Mouse (Mus musculus) spleen, postnatal 14 days (tissue): Measurements from ENCODE around the gene Tsga10.
"Not testable (repeated sequence)": the region's sequence is repeated elsewhere in the genome, so short reads cannot be mapped to it uniquely, and the experiment has no call there.

Experiments
- DNase-seq, 2 experiments: peaks; one replicate each; pipeline ENCODE4 v3.0.0; 2021 to 2022; ENCODE audit warnings: low spot score in 2 of 2

The Tsga10 gene

GRCm38 (mm10) chr1:37864511-37865400 lies 1.5 kb downstream of the Tsga10 start:
- peak; percentile 99 for DNase-seq

DNA sequence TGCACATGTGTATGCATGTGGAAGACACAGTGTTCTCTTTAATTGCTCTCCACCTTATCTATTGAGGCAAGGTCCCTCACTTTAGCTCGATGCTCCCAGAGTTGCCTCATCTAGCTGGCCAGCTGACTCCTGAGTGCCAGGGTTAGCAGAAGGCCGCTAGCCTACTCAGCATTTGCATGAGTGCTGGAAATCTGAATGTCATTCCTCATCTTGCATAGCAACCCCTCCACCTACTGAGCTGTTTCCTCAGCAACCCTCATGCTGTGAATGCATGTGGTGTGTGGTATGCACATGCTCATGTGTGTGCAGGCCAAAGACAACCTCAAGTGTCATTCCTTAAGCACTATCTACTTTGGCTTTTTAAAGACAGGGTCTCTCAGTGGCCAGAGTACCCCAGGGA lies 15.5 kb downstream of the Tsga10 start:
- no peak for DNase-seq

DNA sequence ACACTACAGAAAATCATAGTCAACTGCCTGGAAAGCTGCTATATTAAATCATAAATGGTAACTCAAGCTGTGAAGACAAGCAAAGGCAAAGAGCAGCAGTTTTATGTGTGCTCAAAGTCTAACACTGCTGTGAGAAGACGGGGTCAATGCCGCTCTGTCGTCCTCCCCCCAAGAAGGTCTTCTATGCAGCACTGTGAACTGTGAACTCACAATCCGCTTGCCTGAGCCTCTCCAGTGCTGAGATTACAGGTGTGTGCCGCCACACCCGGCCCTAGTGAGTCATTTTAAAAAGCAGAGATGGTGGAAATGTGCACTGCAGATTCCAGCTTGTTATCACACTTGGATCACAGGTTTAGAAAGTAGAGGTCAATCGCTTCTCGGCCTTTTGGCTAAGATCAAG lies 19.4 kb downstream of the Tsga10 start:
- no peak for DNase-seq

DNA sequence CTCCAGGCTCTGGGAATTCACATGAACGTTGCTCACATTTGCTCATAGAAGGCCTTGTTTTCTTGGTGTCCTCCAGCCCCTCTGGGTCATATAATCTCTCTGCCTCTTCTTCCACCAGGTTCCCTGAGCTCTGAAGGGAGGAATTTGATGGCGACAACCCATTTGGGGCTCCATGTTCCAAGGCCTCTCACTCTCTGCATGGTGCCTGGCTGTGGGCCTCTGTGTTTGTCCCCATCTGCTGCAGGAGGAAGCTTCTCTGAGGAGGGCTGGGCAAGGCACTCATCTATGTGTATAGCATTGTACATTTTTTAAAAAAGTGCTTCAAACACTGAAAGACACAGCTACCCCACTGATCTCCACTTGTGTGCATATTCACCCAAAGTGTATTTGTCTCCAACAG lies 34.5 kb downstream of the Tsga10 start:
- no peak for DNase-seq

DNA sequence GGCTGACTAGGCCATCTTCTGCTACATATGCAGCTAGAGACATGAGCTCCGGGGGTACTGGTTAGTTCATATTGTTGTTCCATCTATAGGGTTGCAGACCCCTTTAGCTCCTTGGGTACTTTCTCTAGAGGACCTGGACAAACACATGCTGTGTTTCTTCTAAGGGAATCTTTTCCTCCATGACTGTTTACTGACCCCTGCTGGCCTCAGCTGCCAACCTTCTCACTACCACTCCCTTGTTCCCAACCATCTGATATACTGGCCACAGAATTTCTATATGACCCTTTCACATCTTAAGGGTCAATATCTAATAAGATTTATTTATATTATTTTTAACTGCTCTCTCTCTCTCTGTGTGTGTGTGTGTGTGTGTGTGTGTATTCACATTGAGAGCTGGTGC lies 63.9 kb downstream of the Tsga10 start:
- not testable (repeated sequence) for DNase-seq

DNA sequence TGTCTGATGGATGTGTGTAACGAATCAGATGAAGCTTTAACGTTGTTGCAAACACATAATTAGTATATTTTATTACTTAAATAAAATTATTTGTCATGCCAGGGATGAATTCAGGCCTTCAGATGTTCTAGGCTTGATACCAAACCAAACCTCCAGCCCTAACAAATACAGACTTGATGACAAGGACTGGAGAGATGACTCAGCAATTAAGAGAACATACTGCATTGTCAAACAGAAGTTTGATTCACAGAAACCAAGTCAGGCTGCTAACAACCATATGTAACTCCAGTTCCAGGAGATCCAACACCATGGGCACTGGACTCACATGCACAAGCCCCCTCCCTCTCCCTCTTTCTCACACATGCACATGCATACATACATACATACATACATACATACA lies 65.9 kb downstream of the Tsga10 start:
- DNase-seq = no peak

GRCm38 (mm10) chr1:37799505-37799904 lies 66.7 kb downstream of the Tsga10 start:
- no peak for DNase-seq

DNA sequence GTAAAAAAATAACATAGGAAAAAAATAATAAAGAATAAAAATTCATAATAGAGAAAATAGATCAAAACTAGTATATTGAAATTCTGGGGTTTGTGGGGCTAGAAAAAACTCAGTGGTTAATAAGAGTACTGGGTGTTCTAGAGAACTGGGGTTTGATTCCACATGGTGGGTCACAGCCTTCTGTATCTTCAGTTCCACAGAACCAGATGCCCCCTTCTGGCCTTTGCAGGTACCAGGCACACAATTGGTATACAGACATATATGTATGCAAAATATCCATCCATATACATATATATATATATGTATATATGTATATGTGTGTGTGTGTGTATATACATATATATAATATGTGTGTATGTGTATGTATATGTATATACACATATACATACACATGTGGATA lies 106.8 kb downstream of the Tsga10 start:
- DNase-seq = no peak

- DNase-seq = no peak
Measured at GRCm38 (mm10) chr1:37744650-37745259, 121.5 kb downstream of the Tsga10 start.

GRCm38 (mm10) chr1:37742602-37743270 lies 123.5 kb downstream of the Tsga10 start:
- no peak for DNase-seq

DNA sequence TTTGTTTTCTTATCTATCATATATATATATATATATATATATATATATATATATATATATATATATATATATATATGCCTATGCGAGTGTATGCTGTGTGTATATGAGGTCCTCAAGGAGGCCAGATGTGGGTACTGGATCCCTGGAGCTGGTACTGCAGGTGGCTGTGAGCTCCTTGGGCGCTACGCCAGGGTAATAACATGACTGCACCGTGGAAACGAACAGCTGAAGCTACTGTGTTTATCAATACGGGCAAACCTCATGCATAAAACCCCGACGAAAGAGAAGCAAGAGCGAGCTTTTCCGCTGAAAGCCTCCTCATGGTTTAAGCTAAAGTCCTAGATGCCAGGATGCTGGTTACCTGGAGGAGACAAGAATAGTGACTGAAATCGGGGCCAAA lies 124.1 kb downstream of the Tsga10 start:
- DNase-seq = no peak

DNA sequence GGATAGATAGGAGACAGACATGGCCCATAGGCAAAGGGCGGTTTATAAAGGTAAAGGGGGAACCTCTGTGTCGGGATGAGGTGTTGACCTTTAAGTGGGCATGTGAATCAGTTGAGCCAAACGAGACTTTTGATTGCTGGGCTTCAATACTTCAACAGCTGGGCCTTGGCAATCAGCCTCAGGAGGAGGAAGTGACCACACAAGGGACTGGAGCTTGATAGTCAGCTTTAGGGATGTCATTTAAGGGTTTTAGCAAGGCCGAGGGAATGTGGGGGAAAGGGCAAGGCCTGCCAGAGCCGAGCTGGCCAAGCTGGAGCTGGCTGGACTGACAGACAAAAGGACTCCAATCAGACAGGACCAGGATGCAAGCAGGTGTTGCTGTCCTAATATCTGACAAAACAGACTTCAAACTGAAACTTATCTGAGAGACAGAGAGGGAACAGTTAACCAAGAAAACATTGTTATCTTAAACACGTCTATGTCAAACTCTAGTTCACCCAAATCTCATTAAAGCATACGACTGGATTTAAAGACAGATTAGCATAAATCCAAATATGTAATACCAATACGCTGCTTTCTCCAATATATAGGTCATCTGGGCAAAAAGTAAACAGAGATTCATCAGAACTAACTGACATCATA lies 125.9 kb downstream of the Tsga10 start:
- no peak for DNase-seq

GRCm38 (mm10) chr1:37738895-37739294 lies 127.3 kb downstream of the Tsga10 start:
- no peak for DNase-seq

DNA sequence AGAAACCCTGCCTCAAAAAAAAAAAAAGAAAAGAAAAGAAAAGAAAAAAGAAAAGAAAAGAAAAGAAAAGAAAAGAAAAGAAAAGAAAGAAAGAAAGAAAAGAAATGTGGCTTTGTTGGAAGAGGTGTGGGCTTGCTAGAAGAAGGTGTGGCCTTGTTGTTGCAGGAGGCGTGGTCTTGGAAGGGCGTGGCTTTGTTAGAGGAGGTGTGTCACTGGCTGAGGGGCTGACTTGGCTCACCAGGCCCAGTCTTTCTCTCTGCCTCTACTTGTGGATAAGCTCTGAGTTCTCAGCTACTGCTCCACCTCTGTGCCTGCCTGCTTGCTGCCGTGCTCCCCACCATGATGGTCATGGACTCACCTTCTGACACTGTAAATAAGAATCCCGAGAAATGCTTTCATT lies 129.2 kb downstream of the Tsga10 start:
- DNase-seq = no peak

DNA sequence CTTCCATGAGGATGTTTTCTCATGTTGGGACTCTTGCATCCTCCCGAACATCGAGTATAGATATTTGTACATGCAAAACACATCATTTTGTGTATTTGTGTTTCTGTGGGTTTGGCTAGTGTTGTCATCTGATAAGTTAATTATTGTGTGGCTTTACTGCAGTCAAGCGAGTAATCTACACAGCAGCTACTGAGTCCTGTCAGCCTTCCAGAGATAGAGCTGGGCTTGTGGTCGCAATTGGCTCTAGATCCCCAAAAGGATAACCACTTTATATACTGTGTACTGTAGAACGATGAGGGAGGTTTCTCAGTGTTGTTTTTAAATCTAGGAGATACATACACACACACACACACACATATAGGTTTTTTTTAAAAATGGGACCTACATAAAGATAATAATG lies 130.3 kb downstream of the Tsga10 start:
- DNase-seq = no peak

DNA sequence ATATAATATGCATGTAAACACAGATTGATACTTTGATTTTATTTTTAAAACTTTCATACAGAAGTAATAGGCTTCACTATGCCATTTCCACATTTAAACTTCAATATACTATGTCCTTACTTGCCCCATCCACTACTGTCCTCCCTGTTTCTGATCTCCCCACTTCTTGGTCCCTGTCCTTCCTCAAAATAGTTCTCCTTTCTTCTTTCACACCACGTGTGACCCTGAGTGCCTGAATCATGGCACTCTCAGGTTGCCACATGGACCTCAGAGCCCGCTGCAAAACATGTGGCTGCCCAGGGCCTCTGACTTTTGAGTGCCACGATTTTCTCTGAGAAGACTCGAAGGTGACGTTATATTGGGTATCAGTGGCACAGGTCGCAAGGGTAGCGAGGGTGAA lies 131.4 kb downstream of the Tsga10 start:
- DNase-seq = no peak

GRCm38 (mm10) chr1:37729353-37729752 lies 136.9 kb downstream of the Tsga10 start:
- no peak for DNase-seq

- DNase-seq = no peak
Measured at GRCm38 (mm10) chr1:37728053-37728452, 138.2 kb downstream of the Tsga10 start.

DNA sequence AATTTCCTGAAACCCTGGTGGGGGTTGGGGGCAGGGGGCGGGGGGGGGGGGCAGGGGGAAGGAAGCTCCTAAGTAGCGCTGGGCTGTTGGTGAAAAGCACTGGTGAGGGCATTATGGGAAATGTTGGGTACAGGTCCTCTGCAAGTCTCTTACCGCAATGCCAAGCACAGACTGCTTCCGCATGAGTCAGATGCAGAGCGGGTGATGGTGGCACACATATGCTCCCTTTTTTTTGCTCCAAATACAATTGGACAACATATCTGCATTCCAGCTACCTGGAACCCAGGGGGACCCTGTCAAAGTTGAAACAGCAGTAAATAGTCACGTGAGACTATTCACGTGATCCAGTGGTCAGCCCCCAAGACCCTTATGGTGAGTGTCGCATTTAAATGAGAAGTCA lies 139.0 kb downstream of the Tsga10 start:
- no peak for DNase-seq

DNA sequence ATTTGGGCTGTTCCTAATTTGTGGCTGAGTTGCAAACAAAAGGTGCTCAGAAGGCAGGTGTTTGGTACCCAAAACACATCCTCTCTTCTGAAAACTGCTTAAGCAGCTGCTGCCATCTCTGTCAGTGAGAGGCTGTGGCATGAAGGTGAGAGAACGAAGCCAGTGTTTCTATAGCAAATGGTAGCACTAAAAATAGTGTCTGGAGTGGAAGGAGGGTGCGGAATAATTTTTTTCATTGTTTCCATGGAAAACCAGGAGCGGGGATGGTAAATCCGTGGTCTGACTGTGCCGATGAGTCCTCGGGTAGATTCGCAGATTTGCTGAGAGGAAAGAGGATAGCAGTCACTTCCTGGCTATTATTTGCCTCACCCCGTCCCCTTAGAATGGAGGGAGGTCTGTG lies 139.8 kb downstream of the Tsga10 start:
- no peak for DNase-seq

DNA sequence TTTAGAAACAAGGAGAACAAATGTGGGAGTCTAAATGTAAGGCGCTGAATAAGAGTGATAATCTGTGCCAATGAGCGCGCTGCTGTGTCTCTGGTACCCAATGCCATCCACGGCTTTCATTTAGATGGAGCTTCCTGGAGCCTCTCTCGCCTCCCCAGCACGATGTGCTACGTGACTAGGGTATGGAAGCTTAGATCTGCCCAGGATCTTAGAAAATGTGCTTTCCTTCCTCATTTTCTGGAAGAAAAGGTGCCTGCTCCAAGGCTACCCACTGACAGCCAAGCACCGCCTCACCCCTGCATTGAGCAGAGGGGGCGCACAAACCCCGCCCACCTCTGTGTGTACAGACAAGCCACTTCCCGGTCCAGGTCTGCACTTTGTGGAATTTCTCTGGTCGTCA lies 140.3 kb downstream of the Tsga10 start:
- DNase-seq = no peak

DNA sequence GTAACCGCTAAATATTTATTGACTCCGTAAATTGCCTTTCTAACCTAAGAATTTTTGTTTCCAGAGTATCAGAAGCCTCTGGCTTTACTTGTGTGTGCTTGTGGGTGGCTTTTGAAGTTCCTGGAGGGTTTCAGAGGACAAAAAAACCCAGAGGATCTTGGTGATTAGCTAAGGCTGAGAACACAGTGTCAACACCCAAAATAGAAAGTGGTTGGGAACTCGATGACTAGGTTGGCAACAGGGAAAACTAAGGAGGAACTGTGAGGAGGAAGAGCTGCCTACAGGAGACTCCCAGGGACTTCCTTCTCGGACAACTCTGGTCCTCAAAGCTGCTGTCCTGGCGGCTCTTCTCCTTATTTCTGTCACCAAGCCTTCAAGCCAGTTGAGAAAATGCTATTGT lies 145.1 kb downstream of the Tsga10 start:
- DNase-seq = no peak
